Mouse (Mus musculus) adrenal gland, postnatal 14 days (tissue): Measurements from ENCODE around the gene Kcnma1. TPM values are rescaled to one million over a fixed set of nuclear protein-coding genes. Genes with fewer than 3 reads are reported as not detected.
A peak's percentile ranks its signal among the peaks of the same experiment; 100 is the strongest.

Experiments
- DNase-seq: peaks from one replicate; pipeline ENCODE4 v3.0.0; 2021; ENCODE audit warnings: mixed read lengths
- total RNA-seq: library from RNA; stranded (reverse); gene quantifications from 2 replicates; pipeline ENCODE4 v1.2.3, GENCODE M21; 2021

Kcnma1 gene
- total RNA-seq, 1 experiment from 2014 or later: 43.9 TPM

GRCm38 (mm10) chr14:23688513-23688912 lies 325.8 kb downstream of the Kcnma1 start:
- no peak for DNase-seq

DNA sequence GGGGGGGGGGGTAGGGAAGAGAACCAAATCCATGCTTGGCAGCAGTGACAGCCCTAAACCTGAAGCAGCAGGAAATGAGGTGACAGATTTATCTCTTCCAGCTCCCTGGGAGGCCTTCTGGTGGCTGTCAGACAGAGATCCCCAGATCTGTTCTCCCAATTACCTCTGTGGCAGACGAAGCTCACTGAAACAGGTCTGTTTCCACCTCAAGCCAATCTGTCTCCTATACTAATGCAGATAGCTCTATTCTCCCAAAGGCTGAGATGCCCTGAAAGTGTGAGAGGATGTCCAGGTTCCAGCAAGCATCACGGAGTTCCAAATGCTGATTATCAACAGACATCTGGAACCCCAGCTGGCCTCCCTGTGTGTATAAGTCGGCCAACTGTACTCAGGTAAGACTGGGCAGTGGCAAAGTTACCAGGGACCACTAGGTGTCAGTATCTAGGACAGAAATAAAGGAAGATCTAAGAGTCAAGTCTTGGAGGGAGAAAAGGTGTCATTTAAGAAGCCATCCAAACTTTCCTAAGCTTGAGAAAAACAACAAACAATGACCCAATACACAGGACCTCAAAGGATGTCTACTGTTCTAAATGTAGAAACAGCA lies 329.7 kb downstream of the Kcnma1 start:
- DNase-seq: no peak

DNA sequence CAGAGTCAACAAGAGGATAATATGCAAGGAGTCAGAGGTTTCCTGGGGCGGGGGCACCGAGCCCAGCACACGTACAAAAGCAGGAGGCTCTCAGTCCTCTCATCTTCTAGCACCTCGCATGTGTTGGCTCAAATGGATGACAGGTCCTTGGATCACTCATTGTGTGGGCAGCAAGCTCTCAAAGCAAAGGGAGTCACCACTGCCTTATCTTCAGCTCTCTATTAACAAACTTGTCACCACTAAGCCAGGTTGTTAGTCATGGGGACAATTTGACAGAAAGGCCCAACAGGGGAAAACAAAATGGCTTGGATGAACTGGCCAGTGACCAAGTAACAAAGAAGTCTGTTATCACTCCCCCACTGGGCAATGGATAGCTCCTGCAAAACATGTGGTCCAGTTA lies 331.5 kb downstream of the Kcnma1 start:
- DNase-seq: no peak

DNA sequence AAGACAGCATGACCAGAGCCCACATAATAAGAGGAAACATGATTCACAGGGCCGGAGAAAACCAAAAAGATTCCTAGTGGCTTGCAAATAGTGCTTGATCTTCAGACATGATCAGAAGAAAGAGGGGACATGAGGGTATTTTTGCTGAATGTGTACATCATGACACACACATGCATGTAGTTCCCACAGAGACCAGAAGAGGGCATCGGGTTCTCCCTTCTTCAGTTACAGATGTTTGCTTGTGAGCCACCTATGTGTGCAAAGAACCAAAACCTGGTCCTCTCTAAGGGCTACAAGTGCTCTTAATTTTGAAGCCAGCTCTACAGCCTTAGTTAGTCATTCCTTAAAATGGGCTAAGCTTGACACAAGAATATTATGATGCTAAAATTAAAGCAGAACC lies 334.9 kb downstream of the Kcnma1 start:
- no peak for DNase-seq

- DNase-seq: no peak
These were observed 347.9 kb downstream of the Kcnma1 start for GRCm38 (mm10) chr14:23666420-23666819.

- DNase-seq: no peak
These were observed 362.6 kb downstream of the Kcnma1 start for GRCm38 (mm10) chr14:23651682-23652081.

- peak; percentile 43 for DNase-seq
These were observed 364.2 kb downstream of the Kcnma1 start for GRCm38 (mm10) chr14:23650126-23650525.

DNA sequence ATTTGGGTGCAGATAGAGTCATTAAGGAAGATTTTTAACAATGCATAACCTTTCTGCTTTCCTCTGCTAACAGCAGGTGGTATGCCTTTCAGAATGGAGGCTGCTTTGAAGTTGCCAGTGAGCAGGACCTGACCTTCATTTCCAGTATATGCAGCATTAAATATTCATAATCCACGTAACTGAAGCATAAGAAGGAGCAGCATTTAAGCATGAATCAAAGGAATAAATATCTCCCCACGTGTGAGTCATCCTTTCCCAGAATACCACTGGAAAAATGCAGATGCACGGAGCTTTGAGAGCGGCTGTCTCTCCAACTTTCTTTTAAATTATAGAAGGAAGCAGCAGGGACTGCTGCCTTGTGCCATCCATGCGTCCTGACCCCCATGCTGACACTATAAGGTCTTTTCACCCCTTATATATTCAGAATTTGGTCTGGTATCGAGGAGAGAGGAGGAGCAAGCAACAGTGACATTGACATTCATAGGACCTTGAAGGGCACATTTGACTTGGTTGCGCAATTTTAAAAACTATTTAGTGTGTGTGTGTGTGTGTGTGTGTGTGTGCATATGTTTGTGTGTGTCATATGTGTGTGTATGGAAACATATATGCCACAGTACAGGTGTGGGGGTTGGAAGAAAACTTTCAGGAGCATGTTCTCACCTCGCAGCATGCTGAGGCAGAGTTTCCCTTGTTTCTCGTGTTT lies 368.8 kb downstream of the Kcnma1 start:
- peak; percentile 14 for DNase-seq

- no peak for DNase-seq
These were observed 371.1 kb downstream of the Kcnma1 start for GRCm38 (mm10) chr14:23643162-23643561.

DNA sequence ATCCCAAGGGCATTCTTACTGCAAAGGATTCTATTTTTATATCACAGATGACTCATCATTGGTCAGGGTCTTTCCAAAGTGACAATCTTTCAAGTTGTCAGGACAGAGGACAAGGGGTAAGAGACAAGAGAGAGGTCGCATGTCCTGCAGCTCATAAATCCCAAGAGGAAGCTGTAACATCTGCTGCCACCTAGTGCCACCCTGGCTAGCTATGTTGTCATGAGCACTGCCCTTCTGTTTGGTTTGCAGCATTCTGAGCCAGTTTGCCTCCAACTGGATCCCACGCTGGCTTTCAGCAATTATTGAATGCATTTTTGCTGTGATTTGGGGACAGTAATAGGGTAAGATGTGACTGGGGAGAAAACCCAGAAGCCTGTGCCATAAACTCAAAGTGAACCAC lies 373.6 kb downstream of the Kcnma1 start:
- peak; percentile 55 for DNase-seq

GRCm38 (mm10) chr14:23638078-23638695 lies 376.1 kb downstream of the Kcnma1 start:
- no peak for DNase-seq

DNA sequence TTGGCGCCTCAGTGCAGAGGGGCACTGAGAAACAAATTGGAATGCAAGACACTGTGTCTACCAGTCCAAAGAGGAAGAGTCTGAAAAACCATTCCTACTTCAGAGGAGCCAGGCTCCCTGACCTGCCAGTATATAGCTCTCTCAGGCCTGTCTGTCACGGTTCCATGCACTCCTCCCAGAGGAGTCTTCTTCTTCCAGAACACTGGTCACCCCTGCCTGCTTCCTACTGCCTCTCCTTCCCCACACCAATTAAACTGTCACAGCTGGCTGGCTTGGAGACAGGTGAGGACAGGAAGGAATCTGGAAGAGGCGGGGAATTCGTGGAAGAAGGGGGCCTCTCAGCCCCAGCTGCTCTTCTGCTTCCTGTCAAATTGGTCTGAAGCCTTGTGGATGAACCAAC lies 378.4 kb downstream of the Kcnma1 start:
- no peak for DNase-seq

DNA sequence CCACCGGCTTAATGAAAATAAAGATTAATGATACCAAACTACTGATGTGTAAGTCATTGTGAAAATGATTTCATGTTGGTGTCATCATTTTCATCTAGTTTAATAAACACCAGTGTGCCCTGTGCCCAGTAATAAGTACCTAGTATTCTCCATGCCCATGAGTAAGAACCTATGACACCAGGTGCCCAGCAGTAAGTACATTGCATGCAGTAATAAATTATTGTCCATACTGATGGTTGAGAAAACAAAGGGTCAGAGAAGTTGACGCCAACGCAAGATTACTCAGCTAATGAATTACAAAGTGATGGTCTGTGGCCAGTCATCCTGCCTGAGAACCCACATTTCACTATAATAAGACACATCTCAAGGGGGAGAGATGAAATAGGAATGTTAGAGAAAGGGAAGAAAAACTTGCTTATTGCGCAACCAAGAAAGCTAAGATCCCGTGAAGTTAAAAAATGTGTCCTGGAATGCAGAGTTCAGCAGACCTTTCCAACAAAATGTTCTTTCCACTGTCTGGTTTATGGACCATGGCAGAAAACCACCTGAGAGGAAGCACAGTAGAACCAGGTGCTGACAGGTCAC lies 381.2 kb downstream of the Kcnma1 start:
- DNase-seq: no peak

DNA sequence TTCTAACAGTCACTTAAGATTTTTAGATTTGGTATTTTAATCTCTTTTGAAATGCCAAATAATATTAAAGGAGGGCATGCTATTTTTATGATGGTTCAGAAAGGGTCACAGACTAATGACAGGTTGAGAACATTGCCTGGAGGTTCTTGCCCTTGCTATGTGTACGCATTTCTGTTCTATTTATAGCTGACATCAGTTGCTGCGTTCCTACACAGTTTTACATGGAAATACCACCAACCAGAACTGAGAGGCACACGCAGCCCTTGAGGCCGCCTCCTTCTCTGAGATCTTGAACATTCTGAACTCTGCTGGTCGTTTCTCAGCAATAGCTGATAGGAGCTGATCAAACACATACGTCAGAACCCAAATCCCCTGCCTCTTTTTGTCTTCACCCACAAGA lies 387.4 kb downstream of the Kcnma1 start:
- no peak for DNase-seq

DNA sequence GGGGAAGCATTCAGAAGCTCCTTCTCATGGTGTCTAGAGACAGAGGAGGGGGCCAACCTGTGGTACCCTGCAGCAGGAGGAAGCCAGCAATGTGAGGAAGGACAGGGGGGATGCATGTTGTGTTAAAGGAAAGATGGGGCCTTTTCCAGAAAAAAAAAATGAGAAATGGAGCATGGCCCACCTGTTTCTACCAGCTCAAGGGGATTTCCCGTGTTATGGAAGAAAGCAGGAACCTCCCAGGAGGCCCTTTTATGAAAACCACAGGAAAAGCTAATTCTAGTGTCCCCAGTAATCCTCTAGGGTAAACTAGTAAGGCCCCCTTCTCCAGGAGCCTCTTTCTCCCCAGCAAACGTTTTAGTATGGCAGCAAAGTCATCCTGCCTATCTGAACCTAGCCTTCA lies 388.2 kb downstream of the Kcnma1 start:
- no peak for DNase-seq

DNA sequence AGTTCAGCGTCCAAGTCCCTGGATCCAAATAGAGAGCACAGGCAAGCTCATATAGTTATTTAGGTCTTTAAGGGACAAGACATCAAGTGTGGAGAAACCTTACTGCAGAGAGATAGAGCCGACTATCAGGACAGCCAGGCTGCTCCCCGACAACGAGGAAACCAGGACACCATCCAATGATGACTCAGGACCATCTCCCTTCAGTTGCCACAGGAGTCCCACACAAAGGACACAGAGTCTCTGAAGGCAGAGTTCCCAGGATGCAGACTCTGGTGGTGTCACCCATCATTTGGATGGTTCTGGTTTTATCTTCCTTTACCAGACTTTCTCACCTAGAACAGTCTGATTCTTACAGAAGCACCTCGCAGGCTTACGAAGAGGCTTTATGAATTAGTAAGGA lies 388.9 kb downstream of the Kcnma1 start:
- no peak for DNase-seq

GRCm38 (mm10) chr14:23624455-23624854 lies 389.8 kb downstream of the Kcnma1 start:
- DNase-seq: no peak

DNA sequence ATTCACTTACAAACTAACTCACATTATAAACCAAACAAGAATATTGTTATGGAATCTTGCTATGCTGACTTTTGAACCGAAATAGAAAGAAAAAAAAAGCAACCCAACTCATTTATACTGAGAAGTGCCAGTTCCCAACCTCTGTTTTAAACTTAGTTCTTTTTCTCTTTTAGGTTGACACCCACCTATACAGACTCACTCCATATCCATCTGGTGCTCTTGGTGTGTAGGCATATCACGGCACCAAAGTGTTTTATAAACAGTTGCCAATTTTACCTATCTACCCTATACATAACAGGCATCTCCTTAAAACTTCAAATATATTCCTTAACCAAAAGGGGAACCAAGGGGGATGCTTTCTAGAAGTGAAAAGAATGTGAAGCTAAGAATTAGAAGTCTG lies 393.6 kb downstream of the Kcnma1 start:
- DNase-seq: no peak

- DNase-seq: no peak
These were observed 395.3 kb downstream of the Kcnma1 start for GRCm38 (mm10) chr14:23618973-23619372.

DNA sequence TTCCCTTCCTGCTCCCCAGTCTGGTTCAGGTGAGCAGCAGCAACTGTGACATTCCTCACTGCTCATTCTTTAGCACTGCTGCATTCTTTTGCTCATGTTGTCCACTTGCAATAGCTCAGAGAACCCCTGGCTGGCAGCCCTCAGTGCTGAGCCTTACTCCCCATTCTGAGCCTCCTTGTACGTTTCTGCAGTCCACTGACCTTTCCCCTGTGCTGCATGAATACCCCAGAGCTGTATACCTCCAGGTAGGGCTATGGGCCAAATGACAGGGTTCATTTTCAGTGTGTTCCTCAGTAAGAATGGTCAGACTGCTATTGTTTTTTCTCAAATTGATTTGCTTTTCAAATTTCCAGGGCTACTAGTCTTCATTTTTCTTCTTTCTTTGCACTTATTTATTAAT lies 396.2 kb downstream of the Kcnma1 start:
- no peak for DNase-seq

GRCm38 (mm10) chr14:23610054-23610453 lies 404.2 kb downstream of the Kcnma1 start:
- no peak for DNase-seq

DNA sequence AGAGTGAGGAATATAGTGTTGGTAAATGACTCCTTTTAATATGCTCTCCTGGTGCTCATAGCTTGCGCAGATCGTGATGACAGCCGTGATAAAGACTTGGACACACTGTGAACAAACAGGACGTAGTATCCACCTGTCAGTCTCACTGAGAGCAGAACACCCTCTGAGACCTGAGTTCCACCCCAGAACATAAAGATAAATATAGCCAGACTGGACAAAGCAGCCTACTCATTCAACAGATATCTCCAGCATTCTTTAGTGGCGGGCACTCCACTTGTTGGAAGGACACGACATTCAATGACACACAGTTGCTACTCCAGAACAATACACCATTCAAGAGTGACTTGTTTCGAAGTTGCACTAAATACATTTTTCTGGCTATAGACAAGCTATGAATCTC lies 408.6 kb downstream of the Kcnma1 start:
- no peak for DNase-seq

DNA sequence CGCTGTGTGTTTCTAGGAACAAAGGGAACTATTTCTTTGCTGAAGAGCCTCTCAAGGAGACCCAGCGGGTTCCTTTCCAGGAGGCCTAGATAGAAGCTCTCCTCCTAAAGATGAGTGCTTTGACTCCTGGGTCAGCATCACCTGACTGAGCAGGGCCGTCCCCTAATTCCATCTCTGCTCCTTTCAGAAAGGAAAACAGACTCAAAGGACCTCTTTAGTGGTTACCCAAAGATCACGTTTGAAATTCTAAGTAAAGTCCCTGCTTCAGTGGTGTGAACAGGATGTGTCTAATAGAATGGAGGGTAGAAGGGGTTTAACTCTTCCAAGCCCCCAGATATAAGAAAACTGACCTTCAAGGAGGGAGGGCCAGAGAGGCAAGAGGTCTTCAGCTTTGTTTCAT lies 411.4 kb downstream of the Kcnma1 start:
- DNase-seq: no peak

GRCm38 (mm10) chr14:23602054-23602453 lies 412.2 kb downstream of the Kcnma1 start:
- no peak for DNase-seq
